ENCODE assay signal across 11 mouse cellular contexts in genomic region chr9:41590164-41590563, GRCm38 (mm10).
DNase-seq lines count a peak whose midpoint lies in the region; ATAC-seq lines count a peak whose summit lies in the region.
"Had no signal": no experiment of that assay in that cellular context is flagged by ENCODE, and none has a peak within 500 bp of the region (broad histone marks: within the 10 kb centered on the region; RNA-seq: fewer than 3 reads in every experiment).

No protein-coding gene starts in this region.

- H3K9me3 ChIP-seq in hindbrain, embryonic 12.5 days (replicated peaks), result no peaks in the 10 kb centered on the region
- H3K9me3 ChIP-seq in hindbrain, embryonic 10.5 days, result no peaks in the 10 kb centered on the region
- no peaks in the 10 kb centered on the region for H3K9me3 ChIP-seq in forebrain, embryonic 15.5 days
- H3K9me3 ChIP-seq in neural tube, embryonic 14.5 days (ENCODE audit: control insufficient read depth, low read length), result no peaks in the 10 kb centered on the region

- peaks cover 62% of the 10 kb centered on the region for H3K4me1 ChIP-seq in hindbrain, embryonic 12.5 days
- H3K4me1 ChIP-seq in hindbrain, embryonic 10.5 days (replicated peaks), result peaks cover 36% of the 10 kb centered on the region
- H3K4me1 ChIP-seq in forebrain, embryonic 15.5 days, result peaks cover 76% of the 10 kb centered on the region
- H3K4me1 ChIP-seq in neural tube, embryonic 14.5 days (ENCODE audit: control insufficient read depth, insufficient read depth, low read length), result peaks cover 37% of the 10 kb centered on the region

- WGBS in hindbrain, embryonic 12.5 days, result 58% methylated on average over 4 of the region's 4 CpGs
- WGBS in hindbrain, embryonic 10.5 days, result 67% methylated on average over 4 of the region's 4 CpGs
- WGBS in forebrain, embryonic 15.5 days, result 25% methylated on average over 4 of the region's 4 CpGs
- 52% methylated on average over 4 of the region's 4 CpGs for WGBS in neural tube, embryonic 14.5 days

- ATAC-seq in hindbrain, embryonic 12.5 days (ENCODE audit: low FRiP score), result no peak
- ATAC-seq in forebrain, embryonic 15.5 days (replicated peaks), result no peak
- ATAC-seq in neural tube, embryonic 14.5 days (ENCODE audit: low read depth), result no peak
- ATAC-seq: inflammation-experienced regulatory T-cells, adult 6 months had no signal

- H3K4me2 ChIP-seq in hindbrain, embryonic 12.5 days (replicated peaks), result peak overlapping the region; percentile 59; the same call in 1 of the 2 replicates
- peak overlapping the region; percentile 73 for H3K4me2 ChIP-seq in forebrain, embryonic 15.5 days (replicated peaks)
- H3K4me2 ChIP-seq in neural tube, embryonic 14.5 days (ENCODE audit: low read depth, low read length), result peak overlapping the region; percentile 86; the same call in 1 of the 2 replicates

- no peak for DNase-seq in hindbrain, embryonic 10.5 days (ENCODE audit: low spot score)
- peak; percentile 9 for DNase-seq in retina, postnatal 1 day
- no peak for DNase-seq in retina, embryonic 14.5 days (ENCODE audit: low spot score)
- no peak for DNase-seq in gastrocnemius, postnatal 25 days
- DNase-seq in frontal cortex, postnatal 36 days (ENCODE audit: low spot score in 2 of 2), result no peak
- DNase-seq: cerebellum, adult 9-11 months; lung, postnatal 36 days had no signal

- H3K27ac ChIP-seq in hindbrain, embryonic 12.5 days, result peak overlapping the region; percentile 69
- H3K27ac ChIP-seq in hindbrain, embryonic 10.5 days, result no peak overlapping the region
- peak overlapping the region; percentile 84 for H3K27ac ChIP-seq in forebrain, embryonic 15.5 days (replicated peaks)
- peak overlapping the region; percentile 72 for H3K27ac ChIP-seq in neural tube, embryonic 14.5 days (ENCODE audit: low read depth, low read length)

- H3K4me3 ChIP-seq in hindbrain, embryonic 12.5 days, result no peak overlapping the region
- H3K4me3 ChIP-seq in hindbrain, embryonic 10.5 days, result no peak overlapping the region
- H3K4me3 ChIP-seq in forebrain, embryonic 15.5 days, result 0 out of 2 replicates have a peak overlapping the region, but pooled peaks have one; percentile 22
- no peak overlapping the region for H3K4me3 ChIP-seq in neural tube, embryonic 14.5 days (ENCODE audit: low read depth, low read length)

- no peak overlapping the region for H3K9ac ChIP-seq in hindbrain, embryonic 12.5 days
- H3K9ac ChIP-seq in forebrain, embryonic 15.5 days (replicated peaks), result peak overlapping the region; percentile 44; the same call in 1 of the 2 replicates
- peak overlapping the region; percentile 49; the same call in 1 of the 2 replicates for H3K9ac ChIP-seq in neural tube, embryonic 14.5 days (replicated peaks; ENCODE audit: low read depth, low read length)

- H3K36me3 ChIP-seq in hindbrain, embryonic 12.5 days, result peaks cover 57% of the 10 kb centered on the region
- H3K36me3 ChIP-seq in hindbrain, embryonic 10.5 days, result peaks cover 80% of the 10 kb centered on the region
- peaks cover 45% of the 10 kb centered on the region for H3K36me3 ChIP-seq in forebrain, embryonic 15.5 days
- peaks cover 47% of the 10 kb centered on the region for H3K36me3 ChIP-seq in neural tube, embryonic 14.5 days (ENCODE audit: control insufficient read depth, insufficient read depth, low read length)

- no peaks in the 10 kb centered on the region for H3K27me3 ChIP-seq in hindbrain, embryonic 12.5 days
- no peaks in the 10 kb centered on the region for H3K27me3 ChIP-seq in hindbrain, embryonic 10.5 days (ENCODE audit: insufficient read depth, poor library complexity, severe bottlenecking)
- no peaks in the 10 kb centered on the region for H3K27me3 ChIP-seq in forebrain, embryonic 15.5 days
- H3K27me3 ChIP-seq in neural tube, embryonic 14.5 days (ENCODE audit: control insufficient read depth, insufficient read depth, low read length), result no peaks in the 10 kb centered on the region
